Mouse (Mus musculus) left cerebral cortex, adult 2 months (tissue): ENCODE results near the gene Dnal1. TPM values are rescaled to one million over a fixed set of nuclear protein-coding genes. Genes with fewer than 3 reads are reported as not detected.

Experiments used
- DNase-seq, 2 experiments: peaks; one replicate each; pipeline ENCODE4 v3.0.0; 2021 to 2022; ENCODE audit warnings: low spot score in 2 of 2, mixed read lengths in 1 of 2; ENCODE audit errors: extremely low spot score in 1 of 2
- H3K27ac ChIP-seq: fragments of 200-600 bp; 2 replicates; pipeline ENCODE4 v1.8.1; 2022
- H3K4me3 ChIP-seq: fragments of 200-600 bp; 2 replicates; pipeline ENCODE4 v1.8.1; 2022
- CTCF ChIP-seq: fragments of 200-600 bp; IDR thresholded peaks from 2 replicates; pipeline ENCODE4 v1.8.1; 2022; ENCODE audit warnings: antibody characterized with exemption, mild to moderate bottlenecking, moderate library complexity
- intact Hi-C: fragments of 180-260 bp; cut with DNase I; formaldehyde crosslinking; loops from one replicate; pipeline ENCODE4 v1.15.1; 2025
- total RNA-seq, 2 experiments: library from RNA; stranded (reverse); gene quantifications; 2 replicates each; pipeline ENCODE4 v1.2.3; 2021

The Dnal1 gene
- total RNA-seq, 2 experiments from 2014 or later = 94.4 to 103 TPM

- TF ChIP-seq CTCF = no peak
- Histone ChIP-seq H3K27ac (no peak overlapping the region; the same call in 1 of the 2 replicates), H3K4me3 (no peak overlapping the region)
- intact Hi-C loops = no loop called here
- DNase-seq = no peak
Observed at GRCm38 (mm10) chr12:84172862-84173261, 58.7 kb downstream of the Dnal1 start.

- no peak for DNase-seq
- intact Hi-C loops = no loop called here
- H3K27ac ChIP-seq = peak overlapping the region; percentile 32; the same call in 1 of the 2 replicates
- TF ChIP-seq CTCF = no peak
- no peak overlapping the region for H3K4me3 ChIP-seq
Observed at GRCm38 (mm10) chr12:84173309-84173915, 59.2 kb downstream of the Dnal1 start.

DNA sequence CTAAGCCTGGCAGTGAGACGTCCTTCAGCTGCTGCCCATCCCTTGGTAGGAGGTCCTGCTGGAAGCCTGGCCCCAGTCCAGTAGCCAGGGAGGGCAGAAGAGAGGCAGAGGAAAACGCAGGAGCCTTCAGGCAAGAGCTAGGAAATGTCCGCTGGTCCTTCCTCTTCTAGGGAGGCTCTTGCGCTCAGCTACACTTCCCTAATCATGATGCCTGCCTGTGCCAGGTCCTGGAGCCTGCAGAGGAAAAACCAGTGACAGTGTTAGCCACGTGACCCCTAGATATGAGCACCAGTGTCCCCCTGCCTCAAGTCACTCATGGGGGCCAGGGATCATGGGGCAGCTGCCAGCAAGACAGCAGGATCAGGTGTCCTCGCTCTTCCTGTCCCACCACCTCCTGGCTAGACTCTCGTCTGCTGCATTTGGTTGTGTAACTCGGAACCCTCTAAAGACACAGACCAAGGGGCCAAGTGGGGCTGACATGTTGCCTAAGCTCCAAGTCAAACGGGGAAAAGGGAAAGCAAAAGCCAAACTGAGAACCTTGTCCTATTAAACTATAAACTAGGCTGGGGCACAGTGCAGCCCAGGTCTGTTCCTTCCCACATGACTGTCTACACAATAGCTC, 60.1 kb downstream of the Dnal1 start:
- peak overlapping the region; percentile 25; the same call in 1 of the 2 replicates for H3K27ac ChIP-seq
- intact Hi-C loops = loop anchor here (2.0 kb wide), 1 partner anchor 18 kb away; no protein-coding TSS in a partner anchor
- no peak for TF ChIP-seq CTCF
- no peak overlapping the region for H3K4me3 ChIP-seq
- no peak for DNase-seq

DNA sequence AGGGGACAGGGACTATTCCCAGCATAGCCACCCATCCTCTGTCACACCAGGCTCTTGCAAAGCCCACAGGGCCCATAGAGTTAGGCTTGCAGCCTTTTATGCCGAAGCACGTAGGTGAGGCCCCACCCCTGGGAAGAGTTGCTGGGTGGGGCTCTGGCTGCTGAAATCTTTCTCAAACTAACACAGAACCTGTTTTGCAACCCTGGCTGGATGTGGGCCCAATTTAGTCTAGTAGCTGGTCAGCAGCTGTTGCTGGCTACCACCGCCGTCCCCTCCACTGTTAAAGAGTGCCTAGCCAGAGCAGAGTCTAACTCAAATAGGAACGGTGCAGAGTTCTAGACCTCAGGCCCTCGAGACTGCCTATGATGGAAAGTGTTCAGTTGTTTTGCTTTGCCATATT, 60.7 kb downstream of the Dnal1 start:
- DNase-seq = no peak
- no peak for TF ChIP-seq CTCF
- H3K27ac ChIP-seq = peak overlapping the region; percentile 94
- H3K4me3 ChIP-seq = no peak overlapping the region
- intact Hi-C loops = loop anchor here (2.0 kb wide), 1 partner anchor 18 kb away; no protein-coding TSS in a partner anchor

- Histone ChIP-seq H3K27ac (peak overlapping the region; percentile 94), H3K4me3 (peak overlapping the region; percentile 43)
- intact Hi-C loops = loop anchor here (1.0 to 2.0 kb wide), 2 partner anchors 17 to 43 kb away; partner anchors contain the start of gene Elmsan1
- TF ChIP-seq CTCF = no peak; the same call in 1 of the 2 replicates
- DNase-seq = peak; percentile 83 to 86
Observed at GRCm38 (mm10) chr12:84175659-84176061, 61.5 kb downstream of the Dnal1 start.

- no peak for DNase-seq
- no peak for TF ChIP-seq CTCF
- H3K27ac ChIP-seq = peak overlapping the region; percentile 94
- intact Hi-C loops = loop anchor here (1.0 kb wide), 1 partner anchor 42 kb away; the partner anchor contains the start of gene Elmsan1
- peak overlapping the region; percentile 43 for H3K4me3 ChIP-seq
Observed at GRCm38 (mm10) chr12:84176126-84176769, 62.1 kb downstream of the Dnal1 start.

GRCm38 (mm10) chr12:84176886-84177765, 63.0 kb downstream of the Dnal1 start:
- no peak overlapping the region for H3K4me3 ChIP-seq
- intact Hi-C loops = loop anchor here (1.0 kb wide), 1 partner anchor 41 kb away; the partner anchor contains the start of gene Elmsan1
- TF ChIP-seq CTCF = no peak
- no peak for DNase-seq
- peak overlapping the region; percentile 94 for H3K27ac ChIP-seq

GRCm38 (mm10) chr12:84178052-84178451, 63.9 kb downstream of the Dnal1 start:
- TF ChIP-seq CTCF = no peak
- Histone ChIP-seq H3K4me3 (no peak overlapping the region), H3K27ac (peak overlapping the region; percentile 94)
- DNase-seq = no peak
- intact Hi-C loops = no loop called here

DNA sequence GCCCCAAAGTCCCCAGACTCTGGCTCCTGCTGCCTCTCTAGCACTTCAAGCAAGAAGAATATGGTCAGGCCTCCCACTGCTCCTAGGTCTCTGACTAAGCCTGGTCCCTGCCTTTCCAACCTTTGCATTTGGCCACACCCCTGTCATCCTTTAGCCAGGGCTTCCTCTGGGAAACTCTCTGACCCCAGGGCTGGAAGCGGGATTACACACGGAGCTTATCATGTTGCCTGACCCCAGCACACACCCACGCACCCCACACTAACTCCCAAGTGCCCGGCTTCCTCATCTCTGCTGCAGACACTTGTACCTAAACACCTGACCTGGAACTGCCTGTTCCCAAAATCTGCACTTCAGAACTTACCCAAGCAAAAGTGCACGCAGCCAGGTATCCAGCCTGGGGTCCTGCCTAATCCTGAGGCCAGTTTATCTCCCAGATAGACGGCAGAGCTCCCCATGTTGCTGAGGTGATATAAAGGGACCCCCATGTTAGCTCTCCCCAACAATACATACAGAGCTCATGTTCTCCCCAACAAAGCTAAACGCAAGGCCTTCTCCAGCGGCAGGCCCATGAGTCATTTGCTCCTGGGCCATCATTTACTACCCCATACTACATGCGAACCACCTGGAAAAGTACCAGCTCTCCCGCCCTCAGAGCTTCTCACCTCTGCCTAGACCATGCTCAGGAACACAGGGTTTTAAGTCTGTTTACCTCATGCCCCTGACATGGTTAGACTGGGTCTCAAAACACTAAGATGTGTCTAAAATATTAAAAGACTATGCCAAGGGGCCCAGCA, 64.7 kb downstream of the Dnal1 start:
- intact Hi-C loops = no loop called here
- no peak overlapping the region for H3K4me3 ChIP-seq
- no peak for TF ChIP-seq CTCF
- no peak overlapping the region for H3K27ac ChIP-seq
- no peak for DNase-seq

DNA sequence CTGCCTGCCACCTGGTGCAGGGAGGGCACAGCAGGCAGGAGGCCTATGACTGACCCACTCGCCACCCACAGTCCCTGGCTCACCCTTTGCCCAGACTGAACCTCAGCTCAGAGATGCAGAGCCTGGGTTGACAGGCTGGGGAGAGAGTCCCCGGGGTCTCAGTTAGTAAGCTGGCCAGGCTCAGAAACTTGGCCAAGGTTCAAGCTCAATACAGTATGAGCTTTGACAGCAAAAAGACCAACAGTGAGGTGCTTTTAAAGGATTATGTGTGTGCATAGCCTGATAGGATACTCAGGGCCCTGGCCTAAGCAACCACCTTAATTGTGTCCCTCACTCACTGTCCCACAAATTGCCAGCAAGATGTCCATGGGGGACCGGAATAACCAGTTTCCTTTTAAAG, 65.9 kb downstream of the Dnal1 start:
- no peak for DNase-seq
- intact Hi-C loops = no loop called here
- TF ChIP-seq CTCF = no peak
- Histone ChIP-seq H3K4me3 (no peak overlapping the region), H3K27ac (no peak overlapping the region)
